Comparison of ENCODE assay signal across 11 mouse cellular contexts in genomic region chr3:65124975-65125374, GRCm38 (mm10). TPM values are rescaled to one million over a fixed set of nuclear protein-coding genes. Genes with fewer than 3 reads are reported as not detected.
DNase-seq lines count a peak whose midpoint lies in the region; ATAC-seq and TF ChIP-seq lines count a peak whose summit lies in the region.
"Had no signal": no experiment of that assay in that cellular context is flagged by ENCODE, and none has a peak within 500 bp of the region (broad histone marks: within the 10 kb centered on the region; RNA-seq: fewer than 3 reads in every experiment).

No protein-coding gene starts in this region.

- TF ChIP-seq POLR2A in thymus, adult 2 months (IDR thresholded peaks at IDR 0.05; ENCODE audit: control insufficient read depth, extremely low read depth, insufficient read depth, low read length, poor library complexity) = no peak

- H3K4me1 ChIP-seq in hindbrain, embryonic 14.5 days (replicated peaks; ENCODE audit: control insufficient read depth, insufficient read depth, low read length) = no peaks in the 10 kb centered on the region
- no peaks in the 10 kb centered on the region for H3K4me1 ChIP-seq in hindbrain, embryonic 11.5 days (replicated peaks; ENCODE audit: control insufficient read depth, insufficient read depth, low read length)
- H3K4me1 ChIP-seq in hindbrain, embryonic 16.5 days (ENCODE audit: control insufficient read depth, insufficient read depth, low read depth, low read length) = no peaks in the 10 kb centered on the region
- H3K4me1 ChIP-seq in thymus, adult 2 months (replicated peaks; ENCODE audit: control insufficient read depth, insufficient read depth, low read length) = no peaks in the 10 kb centered on the region
- H3K4me1 ChIP-seq: embryonic facial prominence, embryonic 12.5 days had no signal

- H3K9ac ChIP-seq in hindbrain, embryonic 14.5 days = no peak overlapping the region
- H3K9ac ChIP-seq in hindbrain, embryonic 11.5 days (ENCODE audit: low read depth, low read length) = no peak overlapping the region
- no peak overlapping the region for H3K9ac ChIP-seq in hindbrain, embryonic 16.5 days (ENCODE audit: low read depth, low read length)
- H3K9ac ChIP-seq: embryonic facial prominence, embryonic 12.5 days had no signal

- WGBS in hindbrain, embryonic 14.5 days = 73% methylated on average over 3 of the region's 3 CpGs
- WGBS in hindbrain, embryonic 11.5 days = 81% methylated on average over 3 of the region's 3 CpGs
- WGBS in hindbrain, embryonic 16.5 days = 57% methylated on average over 3 of the region's 3 CpGs
- WGBS in thymus, adult 2 months = 71% methylated on average over 3 of the region's 3 CpGs

- no peak overlapping the region for H3K27ac ChIP-seq in hindbrain, embryonic 14.5 days
- no peak overlapping the region for H3K27ac ChIP-seq in hindbrain, embryonic 11.5 days (ENCODE audit: low read depth, low read length)
- H3K27ac ChIP-seq in hindbrain, embryonic 16.5 days (ENCODE audit: low read depth, low read length) = no peak overlapping the region
- no peak overlapping the region for H3K27ac ChIP-seq in thymus, adult 2 months (ENCODE audit: control insufficient read depth, insufficient read depth, low read length)
- H3K27ac ChIP-seq: embryonic facial prominence, embryonic 12.5 days had no signal

- H3K27me3 ChIP-seq in hindbrain, embryonic 14.5 days (ENCODE audit: control insufficient read depth, insufficient read depth, low read length) = no peaks in the 10 kb centered on the region
- H3K27me3 ChIP-seq in hindbrain, embryonic 11.5 days (ENCODE audit: control insufficient read depth, insufficient read depth, low read length) = no peaks in the 10 kb centered on the region
- H3K27me3 ChIP-seq in hindbrain, embryonic 16.5 days (replicated peaks; ENCODE audit: control insufficient read depth, insufficient read depth, low read length) = no peaks in the 10 kb centered on the region
- no peaks in the 10 kb centered on the region for H3K27me3 ChIP-seq in thymus, adult 2 months (ENCODE audit: control insufficient read depth, insufficient read depth, low read length)
- H3K27me3 ChIP-seq: embryonic facial prominence, embryonic 12.5 days had no signal

- no peaks in the 10 kb centered on the region for H3K36me3 ChIP-seq in hindbrain, embryonic 14.5 days (replicated peaks; ENCODE audit: control insufficient read depth, insufficient read depth)
- H3K36me3 ChIP-seq in hindbrain, embryonic 11.5 days (ENCODE audit: control insufficient read depth, insufficient read depth, low read length) = no peaks in the 10 kb centered on the region
- H3K36me3 ChIP-seq in hindbrain, embryonic 16.5 days (ENCODE audit: control insufficient read depth, insufficient read depth, low read length) = no peaks in the 10 kb centered on the region
- no peaks in the 10 kb centered on the region for H3K36me3 ChIP-seq in thymus, adult 2 months (ENCODE audit: control insufficient read depth, insufficient read depth, low read length)
- H3K36me3 ChIP-seq: embryonic facial prominence, embryonic 12.5 days had no signal

- no peaks in the 10 kb centered on the region for H3K9me3 ChIP-seq in hindbrain, embryonic 14.5 days (ENCODE audit: control insufficient read depth, low read length)
- H3K9me3 ChIP-seq in hindbrain, embryonic 11.5 days (ENCODE audit: control insufficient read depth, low read length) = no peaks in the 10 kb centered on the region
- no peaks in the 10 kb centered on the region for H3K9me3 ChIP-seq in hindbrain, embryonic 16.5 days (ENCODE audit: control insufficient read depth, low read length)
- H3K9me3 ChIP-seq: embryonic facial prominence, embryonic 12.5 days had no signal

- H3K4me2 ChIP-seq in hindbrain, embryonic 14.5 days (replicated peaks) = no peak overlapping the region
- no peak overlapping the region for H3K4me2 ChIP-seq in hindbrain, embryonic 11.5 days (replicated peaks; ENCODE audit: low read depth, low read length)
- H3K4me2 ChIP-seq in hindbrain, embryonic 16.5 days (ENCODE audit: low read length) = no peak overlapping the region
- H3K4me2 ChIP-seq: embryonic facial prominence, embryonic 12.5 days had no signal

- TF ChIP-seq CTCF in thymus, adult 2 months (IDR thresholded peaks at IDR 0.05; ENCODE audit: borderline replicate concordance, control insufficient read depth, extremely low read depth, insufficient read depth, low read length, poor library complexity) = no peak

- no peak overlapping the region for H3K4me3 ChIP-seq in hindbrain, embryonic 14.5 days (replicated peaks; ENCODE audit: low read length)
- no peak overlapping the region for H3K4me3 ChIP-seq in hindbrain, embryonic 11.5 days (ENCODE audit: low read depth, low read length)
- no peak overlapping the region for H3K4me3 ChIP-seq in hindbrain, embryonic 16.5 days (ENCODE audit: low read length)
- H3K4me3 ChIP-seq in thymus, adult 2 months (ENCODE audit: control insufficient read depth, insufficient read depth, low read length) = no peak overlapping the region
- H3K4me3 ChIP-seq: embryonic facial prominence, embryonic 12.5 days had no signal

- no peak for DNase-seq in hindbrain, embryonic 14.5 days (ENCODE audit: low spot score)
- DNase-seq in hindbrain, embryonic 11.5 days (ENCODE audit: low spot score) = no peak
- peak; percentile 87 for DNase-seq in cerebellum, adult 11-12 months
- peak; percentile 73 to 84 for DNase-seq in right cerebral cortex, postnatal 10 days (ENCODE audit: low spot score in 2 of 2)
- DNase-seq in thymus, adult 2 months = no peak
- DNase-seq in natural killer cell, adult 2 months (ENCODE audit: low spot score in 2 of 2) = no peak
- DNase-seq: adrenal gland, adult 2 months; kidney, adult 11 months; thymus, adult 18-20 months had no signal

- 0 out of 2 replicates have a peak, but pooled peaks have one; percentile 27 for ATAC-seq in hindbrain, embryonic 14.5 days (ENCODE audit: low FRiP score)
- ATAC-seq in hindbrain, embryonic 11.5 days (ENCODE audit: low FRiP score) = no peak
- ATAC-seq in hindbrain, embryonic 16.5 days = peak; percentile 79

RNA-seq across cellular contexts. Expression of gene Kcnab1, which starts 15.8 kb away (rescaled TPM):
- 11.4 and 12.8 TPM in 2 replicates for polyA plus RNA-seq in hindbrain, embryonic 14.5 days (2014; fragmentation: Nextera tagmentation; extraction: Ambion mirVana)
- 5.6 and 6.4 TPM in 2 replicates for polyA plus RNA-seq in hindbrain, embryonic 11.5 days (2014; fragmentation: Nextera tagmentation; extraction: Ambion mirVana)
- 12.0 and 12.2 TPM in 2 replicates for polyA plus RNA-seq in hindbrain, embryonic 16.5 days (2015; fragmentation: Nextera tagmentation; extraction: Ambion mirVana)
- 0.29 and 0.31 TPM in 2 replicates for polyA plus RNA-seq in thymus, adult 2 months (2012; rRNA removed)

Comparison
In these comparisons a context has a peak if more than half of its experiments do, and no peak if none do; other contexts are left out.
1. DNase-seq: peak in cerebellum, adult 11-12 months (single experiment) and right cerebral cortex, postnatal 10 days (2 of 2); none in hindbrain, embryonic 14.5 days (single experiment), hindbrain, embryonic 11.5 days (single experiment), thymus, adult 2 months (single experiment) and natural killer cell, adult 2 months (0 of 2).